Mouse (Mus musculus) CH12.LX (cell line): ENCODE data around the gene Gm20388.

Experiments used
- BHLHE40 ChIP-seq: IDR thresholded peaks from 2 replicates; pipeline ENCODE4 v1.6.1; 2011; ENCODE audit warnings: mild to moderate bottlenecking, low read depth, low read length, improper control_type of control experiment
- CTCF ChIP-seq, 2 experiments: IDR thresholded peaks in 1 of 2; conservative IDR thresholded peaks in 1 of 2; 2 replicates each; pipeline ENCODE4 v1.5.1; 2011 to 2012; ENCODE audit warnings: low read depth in 2 of 2, low read length in 2 of 2, improper control_type of control experiment in 1 of 2, inconsistent platforms in 1 of 2, mild to moderate bottlenecking in 1 of 2, moderate library complexity in 1 of 2
- E2F4 ChIP-seq: IDR thresholded peaks from 2 replicates; pipeline ENCODE4 v1.6.1; 2011; ENCODE audit warnings: low read depth, low read length, improper control_type of control experiment; ENCODE audit not compliant: insufficient replicate concordance
- ELF1 ChIP-seq: IDR thresholded peaks from 2 replicates; pipeline ENCODE4 v1.6.1; 2014; ENCODE audit warnings: low read depth, mild to moderate bottlenecking, inconsistent platforms, low read length, improper control_type of control experiment
- EP300 ChIP-seq: IDR thresholded peaks from 2 replicates; pipeline ENCODE4 v1.6.1; 2011; ENCODE audit warnings: low read length, improper control_type of control experiment
- ETS1 ChIP-seq: conservative IDR thresholded peaks from 2 replicates; pipeline ENCODE4 v1.6.1; 2012; ENCODE audit warnings: low read depth, mild to moderate bottlenecking, inconsistent platforms, low read length, improper control_type of control experiment, moderate library complexity
- MYC ChIP-seq: IDR thresholded peaks from 2 replicates; pipeline ENCODE4 v1.6.1; 2011; ENCODE audit warnings: low read depth, mild to moderate bottlenecking, improper control_type of control experiment, low read length
- PAX5 ChIP-seq: IDR thresholded peaks from 2 replicates; pipeline ENCODE4 v1.6.1; 2012; ENCODE audit warnings: low read length, inconsistent platforms, mixed read lengths
- POLR2A ChIP-seq: IDR thresholded peaks from 2 replicates; pipeline ENCODE4 v1.6.1; 2011; ENCODE audit warnings: low read depth, mild to moderate bottlenecking, improper control_type of control experiment, low read length
- SIN3A ChIP-seq: IDR thresholded peaks from 2 replicates; pipeline ENCODE4 v1.6.1; 2012; ENCODE audit warnings: low read length, improper control_type of control experiment, inconsistent platforms
- TBP ChIP-seq: conservative IDR thresholded peaks from 2 replicates; pipeline ENCODE4 v1.6.1; 2011; ENCODE audit warnings: low read depth, low read length, improper control_type of control experiment

DNA sequence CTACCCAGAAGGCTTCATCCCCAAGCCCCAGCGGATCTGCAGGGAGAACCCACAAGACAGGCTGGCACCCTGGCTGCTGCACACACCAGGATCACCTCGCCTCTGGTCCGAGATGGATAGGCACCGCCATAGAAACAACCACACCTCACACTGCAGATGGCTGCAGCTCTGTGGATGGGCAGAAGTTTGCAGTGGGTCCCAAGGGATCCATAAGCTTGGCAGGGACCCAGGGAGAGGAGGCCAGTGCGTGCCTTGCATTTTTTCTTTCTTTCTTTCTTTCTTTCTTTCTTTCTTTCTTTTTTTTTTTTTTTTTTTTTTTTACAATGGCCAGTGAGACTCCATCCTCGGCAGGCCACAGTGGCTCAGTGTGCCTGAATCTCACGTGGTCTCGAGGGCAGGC, 1360.9 kb downstream of the Gm20388 start:
- TF ChIP-seq CTCF (conservative IDR thresholded peaks at IDR 0.05 in 1 of 2, IDR thresholded peaks at IDR 0.05 in 1 of 2; ENCODE audit: low read depth in 2 of 2, low read length in 2 of 2) (no peak), TBP (no peak), SIN3A (no peak), POLR2A (no peak), EP300 (no peak), PAX5 (no peak), ETS1 (no peak), ELF1 (no peak), BHLHE40 (no peak), E2F4 (no peak), MYC (no peak)
